Mouse (Mus musculus) adrenal gland, postnatal 14 days (tissue): ENCODE results near the gene Hoxa3. TPM values are rescaled to one million over a fixed set of nuclear protein-coding genes. Genes with fewer than 3 reads are reported as not detected.

Experiments
- DNase-seq: peaks from one replicate; pipeline ENCODE4 v3.0.0; 2021; ENCODE audit warnings: mixed read lengths
- total RNA-seq: library from RNA; stranded (reverse); gene quantifications from 2 replicates; pipeline ENCODE4 v1.2.3, GENCODE M21; 2021

The Hoxa3 gene
- total RNA-seq, 1 experiment from 2014 or later, result 6.9 TPM

DNA sequence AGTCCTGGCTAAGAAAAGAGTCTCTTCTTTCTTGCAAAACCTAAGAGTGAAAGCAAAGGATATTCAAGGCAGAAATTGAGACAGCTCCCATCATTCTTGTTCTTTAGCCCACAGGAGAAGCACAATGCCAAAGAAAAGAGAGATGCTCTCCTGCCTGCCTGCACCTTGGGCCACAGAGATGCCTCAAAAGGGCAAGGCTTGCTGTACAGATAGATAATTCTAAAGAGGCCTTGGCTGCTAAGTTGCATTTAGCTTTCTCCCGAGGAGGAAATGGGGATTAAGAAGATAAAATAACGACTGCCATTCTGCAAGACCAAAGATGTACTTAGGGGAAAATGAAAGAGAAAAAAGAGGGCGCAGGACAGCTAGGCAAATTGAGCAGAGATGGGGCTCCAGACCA, 33.8 kb upstream of the Hoxa3 start:
- DNase-seq, result no peak

DNA sequence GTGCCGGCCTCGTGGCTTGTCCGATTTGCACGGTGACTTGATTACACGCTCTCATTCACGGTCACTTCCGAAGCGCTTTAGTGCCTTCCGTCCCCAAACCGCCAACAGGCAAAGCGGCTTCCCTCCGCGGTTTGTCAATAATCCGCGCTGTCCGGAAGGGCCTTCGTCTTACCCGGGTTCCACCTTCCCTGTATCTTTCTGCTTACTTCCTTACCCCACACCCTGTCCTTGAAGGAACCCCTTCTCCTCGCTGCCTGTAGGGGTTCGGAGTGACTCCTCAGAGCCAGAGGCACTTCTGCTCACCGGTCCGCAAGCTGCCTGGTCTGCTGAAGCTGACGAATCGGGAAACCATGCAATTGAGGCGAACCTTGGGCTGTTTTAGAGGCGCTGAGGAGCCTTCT, 33.3 kb upstream of the Hoxa3 start:
- no peak for DNase-seq

DNA sequence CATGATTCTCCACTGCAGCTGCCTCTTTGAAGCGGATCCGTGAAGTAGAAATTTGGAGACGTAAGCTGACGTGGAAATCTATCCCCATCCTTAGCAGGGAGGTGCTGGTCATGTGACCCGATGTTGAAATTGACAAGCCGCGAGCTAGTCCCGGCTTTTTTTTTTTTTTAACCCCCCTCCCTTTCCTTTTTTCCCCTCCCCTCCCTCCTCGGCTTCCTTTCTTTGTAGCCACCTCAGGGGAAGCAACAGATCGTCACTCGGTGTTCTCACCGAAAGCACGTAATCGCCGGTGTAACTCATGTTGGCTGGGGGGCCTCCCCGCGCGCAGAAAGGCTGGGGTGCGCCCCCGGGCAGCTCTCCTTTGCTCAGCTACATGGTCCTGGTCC, 32.6 kb upstream of the Hoxa3 start, which contains the start of gene Hoxa11:
Gene Hoxa11 (minus strand): TSS at position 54 of the 386 bp plus-strand sequence.
- DNase-seq, result no peak

DNA sequence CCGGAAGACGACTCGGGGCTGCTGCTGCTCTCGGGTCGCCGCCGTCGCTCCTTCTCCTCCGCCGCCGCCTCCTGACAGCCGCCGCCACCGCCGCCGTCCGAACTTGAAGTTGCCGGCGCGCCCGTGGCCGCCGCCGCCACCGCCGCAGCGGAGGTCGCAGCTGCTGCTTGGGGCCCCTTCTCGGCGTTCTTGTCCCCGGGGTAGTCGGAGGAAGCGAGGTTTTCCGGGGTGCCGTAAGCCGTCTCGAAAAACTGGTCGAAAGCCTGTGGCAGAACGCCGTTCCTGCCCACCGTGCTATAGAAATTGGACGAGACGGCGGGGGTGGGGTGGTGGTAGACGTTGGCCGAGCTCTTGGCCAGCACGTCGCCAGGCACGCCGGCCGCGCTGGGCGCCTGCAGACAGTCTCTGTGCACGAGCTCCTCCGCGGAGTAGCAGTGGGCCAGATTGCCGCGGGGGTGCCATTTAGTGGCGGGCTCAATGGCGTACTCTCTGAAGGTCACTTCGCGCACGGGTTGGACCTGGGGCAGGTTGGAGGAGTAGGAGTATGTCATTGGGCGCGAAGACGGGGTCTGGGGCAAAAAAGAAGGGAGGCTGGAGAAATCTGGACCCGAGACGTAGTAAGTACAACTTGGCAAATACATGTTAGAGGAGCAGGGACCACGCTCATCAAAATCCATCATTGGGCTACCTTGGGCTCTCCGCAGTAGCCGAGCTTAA, 32.1 kb upstream of the Hoxa3 start:
- no peak for DNase-seq

DNA sequence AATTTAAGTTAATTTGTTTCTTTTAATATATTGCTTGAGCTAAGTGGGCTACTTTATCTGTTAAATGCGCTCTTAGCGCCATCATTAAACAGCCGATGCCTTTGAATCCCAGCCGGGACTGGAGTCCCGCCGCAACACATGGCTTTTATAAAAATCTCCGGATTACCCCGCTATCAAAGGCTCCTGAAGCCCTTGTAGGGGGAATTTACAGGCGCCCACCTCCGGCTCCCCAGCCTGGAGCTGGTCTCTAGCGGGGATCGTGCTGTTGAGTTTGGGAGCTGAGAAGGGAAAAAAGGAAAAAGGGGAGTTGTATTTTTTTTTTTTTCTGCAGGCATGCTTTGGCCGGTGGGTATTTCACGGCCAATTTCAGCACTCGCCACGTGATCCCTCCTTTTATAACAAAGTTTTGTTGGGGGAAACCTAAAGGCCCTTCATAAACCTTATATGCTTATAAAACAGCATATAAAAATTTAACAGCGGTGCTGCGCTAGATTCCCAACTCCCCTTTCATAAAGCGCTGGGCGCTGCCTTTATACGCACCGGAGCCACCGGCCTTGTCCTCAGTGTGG, 31.4 kb upstream of the Hoxa3 start:
- no peak for DNase-seq

DNA sequence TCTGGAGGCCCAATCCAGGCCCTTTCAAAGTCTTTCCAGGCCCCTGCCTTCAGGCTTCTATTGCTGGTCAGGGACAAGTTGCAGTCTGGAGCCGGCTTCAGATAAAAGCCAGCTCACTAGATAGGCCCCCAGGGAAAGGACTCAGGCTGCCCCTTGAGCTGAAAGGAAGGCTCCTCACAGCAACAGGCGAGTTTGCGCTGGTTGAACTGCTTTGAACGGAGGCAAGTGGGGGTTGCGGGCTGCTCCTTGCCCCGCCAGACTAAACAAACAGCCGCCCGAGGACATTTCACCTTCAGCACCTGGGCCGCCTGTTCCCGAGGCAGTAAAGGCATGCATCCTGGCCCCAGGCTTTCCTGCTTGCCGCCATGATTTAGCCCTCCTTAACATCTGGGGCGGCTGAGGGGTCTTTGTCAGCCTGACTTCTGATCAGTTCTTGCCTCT, 30.6 kb upstream of the Hoxa3 start:
- no peak for DNase-seq

DNA sequence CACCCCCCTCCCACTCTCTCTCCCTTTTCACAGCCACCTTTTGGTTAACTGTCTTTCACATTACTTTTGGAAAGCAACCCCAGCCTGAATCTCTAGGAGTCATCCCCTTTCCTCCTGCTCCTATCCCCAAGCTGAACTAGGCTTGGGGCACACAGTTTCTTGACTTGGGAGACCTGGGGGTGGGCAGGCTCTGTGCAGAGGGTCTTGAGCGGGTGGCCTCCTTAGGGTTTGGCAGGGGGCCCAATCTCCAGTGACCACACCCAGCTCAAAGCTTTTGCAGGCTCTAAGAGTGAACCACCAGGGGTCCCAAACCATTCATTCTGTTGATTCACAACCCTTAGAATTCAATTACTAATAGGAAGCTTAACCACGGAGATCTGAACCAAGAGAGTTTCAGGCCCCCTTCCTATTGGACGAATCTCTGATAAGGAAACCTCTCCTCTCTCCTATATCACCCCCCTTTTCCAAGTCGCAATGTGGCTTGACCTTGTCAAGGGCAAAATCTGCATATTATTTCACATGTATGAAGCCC, 29.7 kb upstream of the Hoxa3 start:
- no peak for DNase-seq

DNA sequence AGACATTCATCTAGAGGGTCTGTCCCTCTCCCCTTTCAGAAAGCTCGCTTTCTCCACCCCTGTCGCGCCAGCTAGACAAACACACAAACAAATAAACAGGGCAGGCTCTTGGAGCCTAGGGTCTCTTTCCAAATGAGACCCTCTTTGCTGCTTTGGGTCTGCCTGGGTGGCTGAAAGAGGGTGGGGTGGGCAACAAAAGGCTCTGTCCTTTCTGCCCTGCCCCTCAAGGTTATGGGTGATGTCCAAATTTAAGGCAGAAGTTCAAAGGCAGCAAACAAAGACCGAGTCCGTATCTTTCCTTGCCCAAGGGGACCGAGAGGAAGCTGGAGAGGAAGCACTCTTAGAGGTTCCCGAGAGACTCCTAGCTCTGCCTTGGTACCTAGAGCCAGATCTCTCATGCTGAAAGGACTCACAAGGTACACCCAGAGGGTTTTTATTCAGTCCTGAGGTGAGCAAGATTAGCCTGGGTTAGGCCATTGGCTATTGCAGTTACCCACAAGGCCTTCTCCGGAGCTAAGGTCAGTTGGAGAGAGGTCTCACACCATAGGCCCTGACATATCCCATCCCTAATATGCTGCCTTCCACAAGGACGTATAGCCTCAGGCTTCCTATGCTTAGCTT, 28.0 kb upstream of the Hoxa3 start:
- no peak for DNase-seq

DNA sequence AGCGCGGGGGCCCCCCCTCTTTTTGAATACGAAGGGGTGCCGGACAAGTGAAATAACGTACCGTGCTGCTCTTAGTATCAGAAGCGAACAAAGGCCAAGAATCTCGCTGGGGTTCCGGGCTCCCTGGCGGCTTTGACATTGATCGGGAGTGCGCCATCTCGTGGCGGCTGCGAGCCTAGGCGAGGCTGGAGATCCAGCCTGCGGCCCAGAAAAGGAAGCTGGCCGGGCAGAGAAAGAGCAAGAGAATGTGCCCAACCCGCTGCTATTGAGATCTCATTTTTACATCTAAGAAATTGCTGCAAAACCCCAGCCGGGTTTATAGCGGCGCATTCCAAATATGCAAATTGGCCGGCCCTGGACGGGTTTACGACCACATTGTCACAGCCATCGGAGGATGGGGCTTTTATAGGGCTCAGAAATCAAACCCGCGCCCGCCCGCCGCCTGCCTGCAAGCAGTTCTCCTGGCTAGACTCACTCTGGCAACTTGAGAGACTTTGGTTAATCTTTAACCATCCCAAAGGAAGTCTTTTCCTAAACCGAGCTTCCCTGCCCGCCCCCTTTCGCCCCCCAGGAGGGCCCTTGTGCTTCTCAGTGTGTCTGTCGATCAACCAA, 27.4 kb upstream of the Hoxa3 start, which contains the start of gene Hoxa10:
Gene Hoxa10 (minus strand): TSS at position 466 of the 612 bp plus-strand sequence.
- DNase-seq, result peak; percentile 90

DNA sequence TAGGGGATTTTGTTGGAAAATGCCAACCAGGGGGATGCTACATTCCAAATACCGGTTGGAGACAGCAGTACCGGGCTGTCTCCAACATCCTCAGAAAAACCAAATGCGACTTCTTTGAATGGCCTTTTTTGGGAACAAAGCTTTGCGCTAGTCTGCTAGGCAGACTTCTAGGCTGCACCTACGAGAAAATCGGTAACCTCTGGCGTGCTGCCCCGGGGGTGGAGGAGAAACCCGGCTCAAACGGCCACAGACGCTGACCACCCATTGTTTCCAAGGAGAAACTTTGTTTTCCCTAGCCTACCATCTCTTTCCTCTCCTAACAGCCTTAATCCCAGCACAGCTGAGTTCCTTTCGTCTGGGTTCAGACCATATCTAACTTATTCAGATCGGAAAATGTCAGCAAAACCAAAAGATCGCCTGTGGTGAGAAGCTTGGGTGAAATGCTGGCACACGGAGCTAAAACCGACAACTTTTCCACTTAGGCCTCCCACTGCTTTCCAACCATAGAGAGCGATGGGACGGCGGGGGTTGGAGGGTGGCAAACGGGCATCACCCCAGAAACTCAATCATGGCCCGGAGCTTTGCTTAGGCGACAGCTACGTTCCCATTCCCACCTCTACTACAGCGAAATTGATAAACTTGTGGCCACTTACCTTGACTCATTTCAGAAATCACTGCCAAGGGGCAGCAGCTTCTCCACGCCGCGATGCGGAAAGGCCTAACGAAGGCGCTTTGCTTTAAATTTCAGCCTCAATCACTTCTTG, 26.7 kb upstream of the Hoxa3 start:
- no peak for DNase-seq

DNA sequence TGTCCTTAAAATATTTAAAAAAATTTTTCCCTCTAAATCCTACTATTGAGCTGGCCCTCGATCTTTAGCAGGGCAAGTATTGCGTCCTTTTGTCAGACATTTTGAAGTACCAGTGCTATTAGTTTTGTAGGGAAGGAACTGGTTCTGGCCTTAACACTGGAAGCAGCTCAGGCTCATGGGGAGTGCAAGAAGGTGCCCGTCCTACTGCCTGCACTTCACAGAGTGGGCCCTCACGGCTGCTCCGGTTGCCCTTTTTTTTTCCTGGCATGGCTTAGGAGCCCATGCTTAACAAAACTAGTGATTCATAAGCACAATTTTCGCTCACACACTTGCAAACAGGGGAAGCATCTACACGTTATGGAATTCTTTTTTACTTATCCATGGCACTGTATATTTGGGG, 25.8 kb upstream of the Hoxa3 start:
- DNase-seq, result no peak

DNA sequence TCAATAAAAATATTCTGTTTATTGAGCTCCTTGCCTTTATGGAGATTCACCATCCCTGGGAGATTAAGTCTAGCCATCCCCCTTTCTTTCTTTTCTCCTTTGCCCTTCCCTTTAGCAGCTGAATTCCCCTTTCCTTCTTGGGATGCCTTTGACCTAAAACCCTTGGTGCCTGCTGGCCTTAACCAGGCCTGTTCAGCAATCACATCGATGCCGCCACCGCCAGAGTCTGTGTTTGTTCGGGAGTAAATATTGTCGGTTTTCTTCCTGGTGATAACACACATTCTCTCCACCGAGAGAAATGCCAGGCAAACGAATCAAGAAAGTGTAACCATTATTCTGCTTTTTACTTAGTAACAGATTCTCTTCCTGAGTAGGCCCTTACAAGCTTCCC, 25.0 kb upstream of the Hoxa3 start:
- DNase-seq, result no peak

DNA sequence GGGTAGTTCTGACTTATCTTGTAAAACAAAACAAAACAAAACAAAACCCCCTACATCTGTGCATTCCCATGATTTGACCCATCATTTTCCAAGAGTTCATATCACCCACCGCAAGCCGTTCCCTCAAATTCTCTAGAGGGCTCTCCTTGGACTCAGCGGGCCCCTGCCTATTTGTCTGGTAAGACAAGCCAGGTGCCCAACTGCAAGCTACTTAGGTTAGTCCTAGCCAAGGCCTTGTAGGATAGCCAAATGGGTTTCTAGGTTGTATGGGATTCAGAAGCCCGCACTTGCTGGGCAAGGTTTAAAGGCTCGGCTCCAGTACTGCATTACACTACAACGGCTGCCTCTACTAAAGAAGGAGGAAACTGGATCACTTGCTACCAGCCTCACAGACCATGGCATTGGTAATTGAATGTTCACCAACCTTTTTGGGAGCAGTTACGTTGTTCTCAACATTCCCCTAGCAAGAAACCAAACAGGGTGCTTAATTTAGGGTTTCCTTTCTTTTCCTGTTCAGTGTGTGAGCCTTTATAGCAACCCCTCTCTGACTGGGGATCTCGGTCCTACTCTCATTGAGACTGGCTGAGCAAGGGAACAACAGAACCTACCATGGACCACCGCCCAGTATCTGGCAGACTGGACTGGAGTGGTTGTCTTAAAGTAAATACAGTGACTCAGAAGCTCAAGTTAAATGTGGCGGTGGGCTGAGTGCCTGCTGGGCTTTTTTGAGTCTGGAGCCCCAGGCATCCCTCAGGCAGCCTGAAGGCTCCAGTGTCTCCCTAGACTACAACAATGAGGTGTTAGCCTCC, 24.4 kb upstream of the Hoxa3 start:
- no peak for DNase-seq

DNA sequence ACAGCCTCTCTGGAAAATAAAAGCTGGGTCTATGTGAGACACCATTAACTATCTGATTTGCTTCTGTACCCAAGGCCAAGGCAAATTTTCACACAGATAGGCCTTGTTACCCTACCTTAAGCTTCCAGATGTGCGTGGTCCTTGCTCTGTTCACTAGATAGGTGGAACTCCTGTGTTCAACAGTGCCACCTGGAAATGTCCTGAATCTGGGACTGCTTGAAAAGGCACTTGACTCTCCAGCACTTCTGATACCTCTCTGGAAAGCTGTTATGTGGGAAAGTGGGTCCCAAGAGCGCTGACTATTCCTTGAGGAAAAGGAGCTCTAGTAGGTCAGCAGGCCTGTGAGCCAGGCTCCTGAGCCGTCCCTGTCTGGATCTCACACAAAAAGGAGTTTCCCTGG, 23.7 kb upstream of the Hoxa3 start:
- no peak for DNase-seq

DNA sequence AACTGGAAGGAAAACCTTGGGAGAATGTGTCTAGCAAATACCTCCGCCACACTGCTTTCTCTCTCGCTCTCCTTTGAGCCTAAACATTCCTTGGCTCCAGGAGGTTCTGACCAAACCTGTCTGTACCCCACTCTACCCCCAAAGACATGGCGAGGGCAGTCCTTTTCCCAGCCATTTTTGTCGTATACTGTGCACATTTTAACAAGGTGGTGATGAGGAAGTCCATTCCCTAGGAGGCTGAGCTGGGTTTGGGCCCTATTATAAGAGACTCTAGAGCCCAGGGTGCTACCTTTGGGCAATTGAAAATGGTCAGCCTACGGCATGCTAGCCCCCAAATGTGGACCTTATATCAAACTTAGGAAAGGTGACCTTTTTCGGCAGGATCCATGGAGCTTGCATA, 22.7 kb upstream of the Hoxa3 start:
- no peak for DNase-seq

DNA sequence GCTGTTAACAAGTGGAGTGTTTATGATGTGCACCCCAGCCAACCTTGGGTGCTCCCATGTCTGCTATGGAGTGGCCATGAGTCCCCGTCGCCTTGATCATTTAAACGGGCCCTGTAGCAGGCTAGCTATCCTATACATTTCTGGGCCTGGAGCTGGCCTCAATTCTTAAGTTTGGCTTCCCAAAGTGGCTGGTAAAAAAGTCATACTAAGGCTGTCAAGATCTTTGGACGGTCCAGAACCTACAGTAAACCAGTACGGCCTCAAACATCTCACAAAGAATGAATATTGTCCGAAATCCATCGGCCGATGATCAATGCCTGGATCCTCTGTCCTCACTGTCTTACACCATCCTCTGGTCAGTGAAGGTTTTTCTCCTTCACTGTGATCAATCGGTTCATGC, 22.1 kb upstream of the Hoxa3 start:
- no peak for DNase-seq

DNA sequence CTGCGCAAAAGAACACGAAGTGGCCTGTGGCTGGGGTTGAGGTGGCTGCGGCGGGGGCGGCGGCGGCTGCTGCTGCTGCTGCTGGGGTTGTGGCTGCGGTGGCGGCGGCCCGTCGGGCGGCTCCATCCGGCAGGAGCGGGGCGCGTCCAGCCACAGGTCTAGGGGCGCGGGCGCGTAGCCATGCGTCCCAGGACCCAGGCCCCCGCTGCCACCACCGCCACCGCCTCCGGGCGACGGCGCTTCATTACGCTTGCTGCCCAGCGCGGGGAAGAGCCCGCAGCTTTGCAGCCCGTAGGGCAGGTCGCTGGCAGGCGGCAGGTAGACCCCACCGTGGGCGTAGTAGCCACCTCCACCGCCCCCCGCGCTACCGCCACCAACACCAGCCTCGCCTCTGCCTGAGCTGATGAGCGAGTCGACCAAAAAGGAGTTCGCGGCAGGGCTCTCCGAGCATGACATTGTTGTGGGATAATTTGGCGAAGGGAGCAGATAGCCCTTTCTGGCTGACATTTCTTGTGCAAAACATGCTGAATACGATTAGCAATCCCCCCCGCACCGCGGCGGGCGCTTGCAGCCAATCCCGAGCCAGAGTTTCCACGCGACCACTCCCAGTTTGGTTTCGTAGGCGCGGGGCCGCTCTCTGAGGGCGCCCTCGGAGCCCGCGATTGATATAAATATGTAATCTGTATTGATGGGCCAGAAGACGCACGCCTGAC, 21.4 kb upstream of the Hoxa3 start:
- no peak for DNase-seq

DNA sequence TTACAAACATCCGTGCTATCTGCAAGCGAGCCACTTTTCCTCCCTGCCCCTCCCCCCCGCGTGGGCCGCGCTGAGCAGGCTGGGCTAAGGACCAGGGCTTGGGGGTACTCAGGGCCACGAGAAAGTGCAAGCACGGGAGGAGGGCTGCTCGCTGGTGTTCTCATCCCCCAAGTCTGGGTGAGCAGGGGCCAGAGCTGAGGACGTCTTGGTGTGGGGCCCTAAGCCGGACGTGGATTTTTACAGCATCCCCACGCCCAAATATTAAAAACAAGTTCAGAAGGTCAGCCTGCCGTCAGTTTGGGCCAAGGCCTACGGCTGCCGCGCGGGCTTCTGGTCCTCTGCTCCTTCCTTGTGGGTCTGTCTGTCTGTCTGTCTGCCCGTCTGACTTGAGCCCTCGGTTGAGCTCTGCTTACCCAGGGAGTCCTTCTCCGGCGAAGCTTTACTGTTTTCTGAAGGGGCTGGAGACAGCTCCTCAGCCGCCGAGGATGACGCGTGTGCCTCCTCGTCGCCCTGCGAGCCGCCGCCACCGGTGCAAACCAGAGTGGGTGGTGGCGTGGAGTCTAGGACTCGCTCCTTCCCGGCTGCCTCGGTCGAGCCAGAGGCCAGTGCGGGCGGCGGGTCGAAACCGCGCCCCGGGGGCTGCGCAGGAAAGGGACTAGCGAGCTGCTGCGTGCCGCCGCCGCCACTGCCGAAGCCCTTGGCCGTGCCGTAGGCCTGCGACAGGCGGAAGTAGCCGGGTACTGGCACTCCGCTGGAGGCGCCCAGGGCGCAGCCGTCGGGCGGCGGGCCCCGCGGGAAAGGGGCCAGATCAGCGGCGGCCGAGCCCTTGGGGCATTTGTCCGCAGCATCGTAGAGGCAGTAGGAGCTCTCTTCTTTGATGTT, 20.7 kb upstream of the Hoxa3 start:
- no peak for DNase-seq

DNA sequence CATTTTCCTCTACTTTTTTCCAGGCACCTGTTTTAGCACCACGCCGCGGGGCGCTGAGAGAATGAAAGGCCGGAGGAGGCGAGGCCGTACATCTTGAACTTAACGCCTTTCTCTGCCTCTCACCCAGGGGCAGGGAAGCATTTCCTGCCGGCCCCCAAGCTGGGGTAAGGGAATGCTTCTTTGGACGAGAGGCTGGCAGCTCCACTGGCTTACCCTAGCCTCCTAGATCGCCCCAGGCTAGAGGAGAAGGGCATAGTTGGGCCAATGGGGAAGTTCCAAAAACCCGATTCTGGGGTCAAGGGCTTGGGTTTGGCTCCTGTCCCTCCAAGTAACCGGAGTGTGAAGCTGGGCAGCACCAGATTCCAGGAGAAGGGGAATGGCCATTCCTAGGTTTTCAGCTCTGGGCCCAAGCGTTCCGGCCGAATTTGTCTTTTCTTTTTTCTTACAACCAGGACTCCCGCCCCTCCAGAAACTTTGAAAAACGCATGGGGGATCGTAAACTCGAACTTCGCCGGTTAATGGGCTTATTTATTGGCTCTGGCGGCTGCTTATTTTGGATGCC, 19.9 kb upstream of the Hoxa3 start:
- DNase-seq, result no peak
